Mouse (Mus musculus): ENCODE results near the gene Kcng3. TPM values are rescaled to one million over a fixed set of nuclear protein-coding genes. Genes with fewer than 3 reads are reported as not detected.

Kcng3 gene
- polyA plus RNA-seq, 1 experiment from 2014 or later, result not detected

DNA sequence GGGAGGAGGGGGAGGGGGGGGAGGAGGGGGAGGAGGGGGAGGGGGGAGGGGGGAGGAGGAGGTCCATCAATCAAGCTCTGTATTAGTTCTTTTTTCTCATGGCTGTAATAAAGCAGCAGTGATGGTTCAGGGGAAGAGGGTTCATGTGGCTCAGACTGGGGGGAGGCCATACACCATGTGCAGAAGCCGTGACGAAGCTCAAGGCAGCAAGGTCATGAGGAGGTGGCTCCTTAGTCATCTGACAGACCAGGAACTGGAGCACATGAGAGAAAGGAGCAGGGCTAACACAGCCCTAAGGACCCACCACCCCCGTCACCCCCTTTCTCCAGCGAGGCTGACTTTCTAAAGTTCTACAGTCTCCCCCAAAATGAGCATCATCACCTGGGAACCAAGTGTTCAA, 22.2 kb downstream of the Kcng3 start:
- H3K9ac ChIP-seq, result no peak overlapping the region
- H3K4me2 ChIP-seq, result no peak overlapping the region
- H3K4me3 ChIP-seq (replicated peaks), result no peak overlapping the region
- H3K27me3 ChIP-seq, result no peaks in the 10 kb centered on the region
- ATAC-seq (replicated peaks; ENCODE audit: low FRiP score), result 0 out of 2 replicates have a peak, but pooled peaks have one; percentile 54
- H3K36me3 ChIP-seq, result no peaks in the 10 kb centered on the region
- no peak overlapping the region for H3K27ac ChIP-seq
- peaks cover 10% of the 10 kb centered on the region for H3K4me1 ChIP-seq
- no peaks in the 10 kb centered on the region for H3K9me3 ChIP-seq (replicated peaks)
- 59% methylated on average over 4 of the region's 4 CpGs for WGBS

DNA sequence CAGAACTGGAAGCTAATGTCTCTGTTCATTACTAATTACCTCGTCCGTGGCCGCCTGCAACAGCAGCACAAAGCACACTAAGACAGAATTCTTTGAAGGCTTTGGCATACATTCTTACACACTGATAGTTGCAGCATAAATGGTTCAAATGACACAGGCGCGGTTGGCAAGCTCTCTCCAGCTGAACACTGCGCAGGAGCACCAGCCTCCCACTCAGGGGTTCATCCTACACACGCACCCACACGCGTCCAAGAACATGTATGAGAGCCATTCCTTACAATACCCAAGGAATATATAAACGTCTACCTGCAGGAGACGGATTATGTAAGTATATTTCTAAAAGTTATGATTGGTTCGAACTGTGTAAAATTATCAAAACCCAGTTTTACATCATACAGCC, 30.7 kb downstream of the Kcng3 start:
- H3K9me3 ChIP-seq (replicated peaks), result no peaks in the 10 kb centered on the region
- H3K9ac ChIP-seq, result no peak overlapping the region
- ATAC-seq (replicated peaks; ENCODE audit: low FRiP score), result no peak
- H3K27ac ChIP-seq, result no peak overlapping the region
- H3K27me3 ChIP-seq, result no peaks in the 10 kb centered on the region
- no peaks in the 10 kb centered on the region for H3K36me3 ChIP-seq
- H3K4me1 ChIP-seq, result no peaks in the 10 kb centered on the region
- no peak overlapping the region for H3K4me2 ChIP-seq
- H3K4me3 ChIP-seq (replicated peaks), result no peak overlapping the region
- 90% methylated on average over 12 of the region's 12 CpGs for WGBS

DNA sequence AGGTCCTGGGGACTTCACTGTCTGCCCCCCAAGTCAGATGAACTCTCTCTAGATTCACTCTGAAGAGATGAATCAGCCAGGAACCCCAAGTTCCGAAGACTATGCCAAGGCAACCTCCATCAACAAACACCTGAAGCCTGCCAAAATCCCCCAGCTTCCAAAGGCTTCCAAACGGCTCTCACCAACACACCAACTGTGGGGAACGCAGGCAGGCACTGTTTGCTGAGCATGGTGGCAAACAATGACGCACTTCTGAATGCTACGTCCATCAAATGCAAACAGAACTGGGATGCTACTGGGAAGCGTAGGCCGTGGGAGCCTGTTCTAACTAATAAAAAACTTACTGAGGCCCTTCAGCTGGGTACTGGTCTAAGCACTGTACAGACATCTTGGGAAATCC, 35.7 kb downstream of the Kcng3 start:
- no peak overlapping the region for H3K9ac ChIP-seq
- 93% methylated on average over 7 of the region's 7 CpGs for WGBS
- ATAC-seq (replicated peaks; ENCODE audit: low FRiP score), result no peak
- no peaks in the 10 kb centered on the region for H3K27me3 ChIP-seq
- H3K4me3 ChIP-seq (replicated peaks), result no peak overlapping the region
- H3K36me3 ChIP-seq, result no peaks in the 10 kb centered on the region
- H3K27ac ChIP-seq, result no peak overlapping the region
- no peaks in the 10 kb centered on the region for H3K9me3 ChIP-seq (replicated peaks)
- peaks cover 11% of the 10 kb centered on the region for H3K4me1 ChIP-seq
- no peak overlapping the region for H3K4me2 ChIP-seq

DNA sequence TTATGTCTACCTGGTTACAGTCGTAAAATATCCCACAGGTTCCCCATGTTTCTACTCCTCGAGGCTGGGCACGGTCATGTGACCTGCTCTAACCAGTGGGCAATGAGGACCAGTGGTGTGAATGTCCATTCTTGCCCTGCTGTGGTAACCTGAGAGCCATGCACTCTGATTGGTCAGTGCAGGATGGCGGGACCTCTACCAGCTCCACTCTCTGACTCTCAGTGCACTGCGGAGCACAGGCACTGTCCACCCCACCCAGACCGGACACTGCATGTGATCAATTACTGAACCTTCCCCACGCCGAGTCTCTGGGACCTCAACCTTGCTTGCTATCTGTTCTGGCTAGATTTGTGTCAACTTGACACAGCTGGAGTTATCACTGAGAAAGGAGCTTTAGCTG, 37.2 kb downstream of the Kcng3 start:
- peak; percentile 56; the same call in 1 of the 2 replicates for ATAC-seq (replicated peaks; ENCODE audit: low FRiP score)
- H3K4me3 ChIP-seq (replicated peaks), result no peak overlapping the region
- 79% methylated on average over 8 of the region's 8 CpGs for WGBS
- H3K36me3 ChIP-seq, result no peaks in the 10 kb centered on the region
- no peak overlapping the region for H3K4me2 ChIP-seq
- no peak overlapping the region for H3K9ac ChIP-seq
- H3K27ac ChIP-seq, result no peak overlapping the region
- H3K4me1 ChIP-seq, result peaks cover 11% of the 10 kb centered on the region
- no peaks in the 10 kb centered on the region for H3K27me3 ChIP-seq
- no peaks in the 10 kb centered on the region for H3K9me3 ChIP-seq (replicated peaks)

DNA sequence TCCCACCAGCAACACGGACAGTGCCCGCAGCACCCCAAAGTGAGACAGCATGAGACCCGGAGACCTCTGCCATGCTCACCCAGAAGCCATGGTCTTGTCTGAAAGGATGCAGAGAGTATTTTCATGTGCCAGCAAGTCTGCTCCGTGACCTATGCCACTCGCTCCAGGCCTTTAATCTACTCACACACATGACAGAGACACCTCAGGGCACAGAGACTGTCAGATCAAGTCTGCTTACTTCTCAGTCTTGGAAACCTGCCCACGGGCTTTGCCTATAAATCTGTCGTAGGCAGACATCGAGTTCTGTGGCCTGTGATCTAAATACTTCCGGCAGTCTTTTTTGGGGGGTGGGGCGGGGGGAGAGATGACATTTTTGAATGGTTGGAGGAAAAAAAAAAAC, 38.3 kb downstream of the Kcng3 start:
- 34% methylated on average over 10 of the region's 10 CpGs for WGBS
- no peaks in the 10 kb centered on the region for H3K36me3 ChIP-seq
- no peaks in the 10 kb centered on the region; the same call in 1 of the 2 replicates for H3K9me3 ChIP-seq (replicated peaks)
- H3K4me1 ChIP-seq, result peaks cover 11% of the 10 kb centered on the region
- H3K4me3 ChIP-seq (replicated peaks), result no peak overlapping the region
- no peak overlapping the region for H3K9ac ChIP-seq
- no peak overlapping the region for H3K27ac ChIP-seq
- no peaks in the 10 kb centered on the region for H3K27me3 ChIP-seq
- ATAC-seq (replicated peaks; ENCODE audit: low FRiP score), result no peak
- no peak overlapping the region for H3K4me2 ChIP-seq

GRCm38 (mm10) chr17:83588663-83589341, 42.9 kb downstream of the Kcng3 start:
- H3K9ac ChIP-seq, result no peak overlapping the region
- WGBS, result 70% methylated on average over 6 of the region's 6 CpGs
- peaks cover 10% of the 10 kb centered on the region for H3K4me1 ChIP-seq
- H3K36me3 ChIP-seq, result no peaks in the 10 kb centered on the region
- H3K9me3 ChIP-seq (replicated peaks), result no peaks in the 10 kb centered on the region; the same call in 1 of the 2 replicates
- H3K27ac ChIP-seq, result no peak overlapping the region
- no peak overlapping the region for H3K4me3 ChIP-seq (replicated peaks)
- ATAC-seq (replicated peaks; ENCODE audit: low FRiP score), result peak; percentile 66
- no peaks in the 10 kb centered on the region for H3K27me3 ChIP-seq
- no peak overlapping the region for H3K4me2 ChIP-seq

DNA sequence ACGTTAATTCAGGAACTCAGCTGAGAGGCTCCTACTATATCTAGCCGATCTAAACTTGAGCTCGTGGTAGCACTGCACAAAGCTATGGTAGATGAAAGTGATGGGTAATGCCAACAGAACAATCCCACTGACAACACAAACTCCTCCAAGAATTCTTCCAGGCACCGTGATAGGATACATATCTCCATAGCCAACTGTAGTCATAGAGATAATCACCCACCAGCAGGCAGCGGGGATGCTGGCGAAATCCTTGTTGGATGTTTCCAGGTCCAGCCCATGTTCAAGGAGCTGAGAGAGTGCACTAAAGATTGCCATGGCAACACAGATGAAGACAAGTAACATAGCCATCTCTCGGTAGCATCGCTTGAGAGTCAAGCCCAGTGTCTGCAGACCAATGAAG, 44.0 kb downstream of the Kcng3 start:
- WGBS, result 95% methylated on average over 8 of the region's 8 CpGs
- no peaks in the 10 kb centered on the region for H3K36me3 ChIP-seq
- no peak overlapping the region for H3K4me2 ChIP-seq
- no peak overlapping the region for H3K9ac ChIP-seq
- ATAC-seq (replicated peaks; ENCODE audit: low FRiP score), result no peak
- no peaks in the 10 kb centered on the region for H3K4me1 ChIP-seq
- no peaks in the 10 kb centered on the region for H3K27me3 ChIP-seq
- no peaks in the 10 kb centered on the region; the same call in 1 of the 2 replicates for H3K9me3 ChIP-seq (replicated peaks)
- no peak overlapping the region for H3K27ac ChIP-seq
- no peak overlapping the region for H3K4me3 ChIP-seq (replicated peaks)

- no peak overlapping the region for H3K9ac ChIP-seq
- no peak overlapping the region for H3K4me3 ChIP-seq (replicated peaks)
- H3K27me3 ChIP-seq, result no peaks in the 10 kb centered on the region
- no peak overlapping the region for H3K4me2 ChIP-seq
- no peaks in the 10 kb centered on the region for H3K9me3 ChIP-seq (replicated peaks)
- 0 out of 2 replicates have a peak, but pooled peaks have one; percentile 36 for ATAC-seq (replicated peaks; ENCODE audit: low FRiP score)
- 65% methylated on average over 2 of the region's 2 CpGs for WGBS
- 0 out of 2 replicates have a peak overlapping the region, but pooled peaks have one; percentile 18 for H3K27ac ChIP-seq
- no peaks in the 10 kb centered on the region for H3K36me3 ChIP-seq
- no peaks in the 10 kb centered on the region for H3K4me1 ChIP-seq
Measured at GRCm38 (mm10) chr17:83582585-83582984, 49.1 kb downstream of the Kcng3 start.

- Histone ChIP-seq H3K27ac (no peak overlapping the region), H3K27me3 (no peaks in the 10 kb centered on the region), H3K4me2 (no peak overlapping the region), H3K36me3 (no peaks in the 10 kb centered on the region), H3K9ac (no peak overlapping the region), H3K4me1 (no peaks in the 10 kb centered on the region), H3K9me3 (replicated peaks) (no peaks in the 10 kb centered on the region), H3K4me3 (replicated peaks) (no peak overlapping the region)
- 90% methylated on average over 5 of the region's 5 CpGs for WGBS
- no peak for ATAC-seq (replicated peaks; ENCODE audit: low FRiP score)
Measured at GRCm38 (mm10) chr17:83580734-83581133, 51.0 kb downstream of the Kcng3 start.

DNA sequence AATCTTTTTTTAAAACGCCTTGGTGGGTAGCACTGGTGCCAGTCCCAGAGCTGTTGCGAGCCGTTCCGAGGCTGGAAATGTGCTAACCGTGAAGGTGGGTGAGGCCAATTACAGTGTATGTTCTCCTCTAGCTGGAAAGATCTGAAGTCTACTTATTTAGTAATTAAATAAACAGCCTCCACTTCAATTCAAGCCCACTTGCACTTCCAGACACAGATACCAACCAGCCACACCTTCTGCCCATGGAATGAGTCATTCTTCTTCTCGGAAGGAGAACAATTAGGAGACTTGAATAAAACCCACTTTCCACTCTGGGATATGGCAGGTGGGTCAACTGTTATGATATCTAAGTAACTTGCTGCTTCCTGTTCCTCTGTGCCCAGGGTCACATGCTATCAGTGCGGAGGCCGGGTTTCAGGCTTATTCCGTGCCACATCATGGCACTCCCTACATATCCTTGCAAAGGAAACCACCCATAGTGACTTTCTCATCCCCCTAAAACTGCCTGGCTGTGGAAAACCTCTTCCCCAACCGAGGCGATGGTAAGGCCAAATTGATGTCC, 54.8 kb downstream of the Kcng3 start:
- H3K36me3 ChIP-seq, result no peaks in the 10 kb centered on the region
- no peaks in the 10 kb centered on the region for H3K9me3 ChIP-seq (replicated peaks)
- H3K27me3 ChIP-seq, result no peaks in the 10 kb centered on the region
- H3K4me1 ChIP-seq, result peaks cover 11% of the 10 kb centered on the region; the same call in 1 of the 2 replicates
- no peak overlapping the region for H3K4me3 ChIP-seq (replicated peaks)
- 90% methylated on average over 11 of the region's 11 CpGs for WGBS
- no peak overlapping the region for H3K27ac ChIP-seq
- H3K4me2 ChIP-seq, result no peak overlapping the region
- no peak for ATAC-seq (replicated peaks; ENCODE audit: low FRiP score)
- H3K9ac ChIP-seq, result no peak overlapping the region

DNA sequence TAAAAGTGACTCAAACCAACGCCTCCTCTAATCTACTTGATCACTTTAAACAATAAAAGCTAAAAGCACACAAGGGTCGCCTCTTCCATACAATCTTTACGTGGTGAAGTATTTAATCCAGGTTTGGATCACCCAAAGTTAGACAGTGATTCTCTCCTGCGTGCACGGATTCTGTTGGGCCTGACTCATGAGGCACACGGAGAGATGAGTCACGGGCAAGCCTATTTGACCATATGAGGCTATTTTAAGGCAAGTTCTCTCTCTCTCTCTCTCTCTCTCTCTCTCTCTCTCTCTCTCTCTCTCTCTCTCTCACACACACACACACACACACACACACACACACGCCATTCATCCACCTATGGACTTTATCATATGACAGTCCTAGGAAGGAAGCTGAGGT, 57.1 kb downstream of the Kcng3 start:
- Histone ChIP-seq H3K4me1 (peaks cover 11% of the 10 kb centered on the region; the same call in 1 of the 2 replicates), H3K9me3 (replicated peaks) (no peaks in the 10 kb centered on the region), H3K4me3 (replicated peaks) (no peak overlapping the region), H3K9ac (no peak overlapping the region), H3K27ac (no peak overlapping the region), H3K27me3 (no peaks in the 10 kb centered on the region), H3K36me3 (no peaks in the 10 kb centered on the region), H3K4me2 (no peak overlapping the region)
- 89% methylated on average over 8 of the region's 8 CpGs for WGBS
- no peak for ATAC-seq (replicated peaks; ENCODE audit: low FRiP score)

DNA sequence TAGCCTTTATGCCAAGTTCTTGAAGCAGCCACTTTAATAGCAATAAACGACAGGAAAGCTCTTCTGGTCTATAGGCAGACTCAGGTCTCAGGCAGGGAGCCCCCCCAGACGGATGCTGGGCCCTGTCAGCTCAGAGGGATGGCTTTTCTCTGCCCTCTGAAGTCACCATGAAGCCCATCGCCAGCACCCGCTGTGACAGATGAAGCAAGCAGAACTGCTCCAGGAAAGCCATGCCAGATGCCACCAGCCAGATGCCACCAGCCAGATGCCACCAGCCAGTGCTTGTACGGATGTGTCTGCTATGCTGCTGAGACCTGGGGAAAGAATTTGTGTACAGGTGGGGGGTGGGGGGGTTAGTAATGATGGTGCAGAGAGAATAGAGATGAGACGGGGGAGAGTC, 58.6 kb downstream of the Kcng3 start:
- Histone ChIP-seq H3K9ac (no peak overlapping the region), H3K4me3 (replicated peaks) (no peak overlapping the region), H3K4me1 (peaks cover 11% of the 10 kb centered on the region; the same call in 1 of the 2 replicates), H3K27me3 (no peaks in the 10 kb centered on the region), H3K9me3 (replicated peaks) (no peaks in the 10 kb centered on the region), H3K36me3 (no peaks in the 10 kb centered on the region), H3K27ac (no peak overlapping the region), H3K4me2 (no peak overlapping the region)
- ATAC-seq (replicated peaks; ENCODE audit: low FRiP score), result no peak
- 70% methylated on average over 6 of the region's 6 CpGs for WGBS

All from kidney, embryonic 15.5 days (tissue).